Mouse (Mus musculus) retina, postnatal 7 days (tissue): ENCODE data around the gene Pspn.

Experiments used
- DNase-seq: peaks from one replicate; pipeline ENCODE4 v3.0.0-alpha.2; 2012; ENCODE audit warnings: low read depth, low spot score

Pspn gene

GRCm38 (mm10) chr17:56996506-56996905 is 3.3 kb downstream of the Pspn start:
- DNase-seq = no peak

- DNase-seq = no peak
These were observed 4.8 kb downstream of the Pspn start for GRCm38 (mm10) chr17:56995046-56995445.

- DNase-seq = no peak
These were observed 8.9 kb downstream of the Pspn start for GRCm38 (mm10) chr17:56990966-56991365.

- DNase-seq = peak; percentile 90
These were observed 9.6 kb downstream of the Pspn start, which contains the start of gene Clpp for GRCm38 (mm10) chr17:56990115-56990746. Gene Clpp, plus strand, starts transcription at chr17:56990305.

- peak; percentile 75 for DNase-seq
These were observed 10.2 kb downstream of the Pspn start for GRCm38 (mm10) chr17:56989467-56990114.

- no peak for DNase-seq
These were observed 10.8 kb downstream of the Pspn start for GRCm38 (mm10) chr17:56988921-56989430.

- no peak for DNase-seq
These were observed 11.4 kb downstream of the Pspn start for GRCm38 (mm10) chr17:56988441-56988840.

GRCm38 (mm10) chr17:56986105-56986805 is 13.6 kb downstream of the Pspn start:
- DNase-seq = no peak

GRCm38 (mm10) chr17:56985656-56986055 is 14.2 kb downstream of the Pspn start:
- DNase-seq = no peak

GRCm38 (mm10) chr17:56984886-56985285 is 14.9 kb downstream of the Pspn start:
- DNase-seq = no peak

- no peak for DNase-seq
These were observed 17.8 kb downstream of the Pspn start, which contains the start of gene Acer1 for GRCm38 (mm10) chr17:56982013-56982412. Gene Acer1, minus strand, starts transcription at chr17:56982126.

GRCm38 (mm10) chr17:56981049-56981448 is 18.8 kb downstream of the Pspn start:
- DNase-seq = no peak

GRCm38 (mm10) chr17:56979524-56979923 is 20.3 kb downstream of the Pspn start:
- DNase-seq = no peak

- DNase-seq = no peak
These were observed 23.1 kb downstream of the Pspn start for GRCm38 (mm10) chr17:56976531-56977390.

GRCm38 (mm10) chr17:56975391-56975790 is 24.4 kb downstream of the Pspn start:
- DNase-seq = no peak

- no peak for DNase-seq
These were observed 25.0 kb downstream of the Pspn start for GRCm38 (mm10) chr17:56974708-56975240.

GRCm38 (mm10) chr17:56973956-56974707 is 25.7 kb downstream of the Pspn start:
- DNase-seq = no peak

GRCm38 (mm10) chr17:56970081-56970480 is 29.7 kb downstream of the Pspn start:
- no peak for DNase-seq

- DNase-seq = no peak
These were observed 30.5 kb downstream of the Pspn start for GRCm38 (mm10) chr17:56969321-56969720.

GRCm38 (mm10) chr17:56963646-56964045 is 36.2 kb downstream of the Pspn start:
- no peak for DNase-seq
